8 mouse cellular contexts compared by ENCODE assay signal in the genomic region with DNA sequence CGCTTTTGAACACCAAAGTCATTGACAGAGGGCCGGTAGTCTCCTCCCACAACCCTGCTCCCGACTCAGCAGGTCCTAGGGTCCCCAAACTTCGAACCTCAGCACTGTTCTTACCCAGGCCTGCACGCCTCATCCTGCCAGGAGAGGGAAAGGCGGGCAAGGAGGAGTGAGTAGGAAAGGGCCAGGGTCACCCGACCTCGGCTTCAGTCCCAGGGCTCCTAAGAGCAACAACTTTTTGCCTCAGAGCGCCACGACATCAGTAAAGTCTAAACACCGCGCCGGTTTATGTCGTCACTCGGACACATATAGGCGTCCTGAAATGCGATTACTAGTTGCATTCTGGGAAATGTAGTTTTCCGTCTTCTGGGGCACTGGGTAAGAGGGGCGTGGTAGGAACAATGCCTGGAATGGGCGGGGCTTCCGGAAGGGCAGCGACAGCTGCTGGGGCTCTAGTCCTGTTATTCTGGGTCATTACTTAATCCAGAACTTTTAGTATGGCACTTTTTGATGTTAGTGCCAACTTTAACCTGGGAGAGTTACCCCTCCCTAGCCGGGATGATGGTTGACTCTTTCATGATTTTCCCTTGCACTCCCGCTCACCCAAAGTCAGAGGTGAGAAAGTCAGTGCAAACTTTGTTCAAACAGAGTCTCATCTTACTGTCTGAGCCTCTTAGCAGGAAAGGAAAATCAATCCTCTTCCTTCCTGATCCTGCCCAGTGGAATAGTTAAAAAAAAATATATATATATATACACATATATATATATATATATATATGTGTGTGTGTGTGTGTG. TPM values are rescaled to one million over a fixed set of nuclear protein-coding genes. Genes with fewer than 3 reads are reported as not detected.
A peak's percentile ranks its signal among the peaks of the same experiment; 100 is the strongest.
DNase-seq lines count a peak whose midpoint lies in the region; ATAC-seq lines count a peak whose summit lies in the region.

A gene (minus strand): TSS at position 310 of the 792 bp plus-strand sequence.

- no peaks in the 10 kb centered on the region for H3K9me3 ChIP-seq in hindbrain, embryonic 16.5 days (ENCODE audit: control insufficient read depth, low read length)

- no peaks in the 10 kb centered on the region for H3K36me3 ChIP-seq in hindbrain, embryonic 16.5 days (ENCODE audit: control insufficient read depth, insufficient read depth, low read length)
- no peaks in the 10 kb centered on the region for H3K36me3 ChIP-seq in macrophage (ENCODE audit: inconsistent target)

- H3K9ac ChIP-seq in hindbrain, embryonic 16.5 days (ENCODE audit: low read depth, low read length), result peak within 1 kb of the TSS; percentile 85

- no peaks in the 10 kb centered on the region for H3K27me3 ChIP-seq in hindbrain, embryonic 16.5 days (replicated peaks; ENCODE audit: control insufficient read depth, insufficient read depth, low read length)

- H3K4me3 ChIP-seq in hindbrain, embryonic 16.5 days (ENCODE audit: low read length), result peak within 1 kb of the TSS; percentile 81
- peak within 1 kb of the TSS; percentile 84 for H3K4me3 ChIP-seq in macrophage (ENCODE audit: inconsistent target)

- H3K79me2 ChIP-seq in macrophage (ENCODE audit: inconsistent target), result peaks cover 41% of the 10 kb centered on the region

- H3K4me1 ChIP-seq in hindbrain, embryonic 16.5 days (ENCODE audit: control insufficient read depth, insufficient read depth, low read depth, low read length), result peaks cover 3% of the 10 kb centered on the region

- H3K4me2 ChIP-seq in hindbrain, embryonic 16.5 days (ENCODE audit: low read length), result peak within 1 kb of the TSS; percentile 79

- WGBS in hindbrain, embryonic 16.5 days, result 2% methylated on average over 24 of the region's 24 CpGs
- 1% methylated on average over 24 of the region's 24 CpGs for WGBS in macrophage (ENCODE audit: missing documents)

- DNase-seq in WW6 (ENCODE audit: low read depth, low spot score), result peak; percentile 81
- DNase-seq in cerebellum, postnatal 4 days (ENCODE audit: low spot score in 2 of 2), result peak; percentile 40 to 73
- peak; percentile 95 for DNase-seq in gastrocnemius, adult 18-20 months (ENCODE audit: low spot score)
- peak; percentile 89 for DNase-seq in left cerebral cortex, adult 18-20 months (ENCODE audit: low spot score in 2 of 2)
- DNase-seq in right cerebral cortex, adult 18-20 months, result peak; percentile 92
- peak; percentile 66 for DNase-seq in urinary bladder, postnatal 10 days (ENCODE audit: low spot score)

- ATAC-seq in hindbrain, embryonic 16.5 days, result peak; percentile 100

- H3K27ac ChIP-seq in hindbrain, embryonic 16.5 days (ENCODE audit: low read depth, low read length), result no peak within 1 kb of the TSS
- peak within 1 kb of the TSS; percentile 63 for H3K27ac ChIP-seq in macrophage

RNA-seq across cellular contexts. Expression of the gene that starts here (rescaled TPM):
- 10 to 100 TPM; 19.1 to 28.4 TPM for total RNA-seq in gastrocnemius, adult 18-20 months (2021)
- 35.6 and 35.7 TPM in 2 replicates for polyA plus RNA-seq in hindbrain, embryonic 16.5 days (2015; fragmentation: Nextera tagmentation; extraction: Ambion mirVana)
- total RNA-seq in left cerebral cortex, adult 18-20 months (2021), result 10 to 100 TPM; 22.0 to 23.9 TPM
- 10 to 100 TPM in 16 of 26 experiments, 1 to 10 TPM in 10; 2.1 to 37.6 (median 12.3) TPM for total RNA-seq in macrophage (2018; cell fraction: chromatin; rRNA removed)
- 10 to 100 TPM; 18.8 to 35.7 (median 29.4) TPM for total RNA-seq in macrophage (2018; cell fraction: cytosol; rRNA removed)
- 10 to 100 TPM in 21 of 26 experiments, 1 to 10 TPM in 5; 6.8 to 46.6 (median 14.9) TPM for total RNA-seq in macrophage (2018; cell fraction: nucleus; rRNA removed)
- 35.6 to 38.7 TPM (median 38.4 TPM) in 3 replicates for polyA plus RNA-seq in macrophage (2018)
